Mouse (Mus musculus): Measurements from ENCODE around the gene Exoc3l4. TPM values are rescaled to one million over a fixed set of nuclear protein-coding genes. Genes with fewer than 3 reads are reported as not detected.

The Exoc3l4 gene
- polyA plus RNA-seq, 1 experiment from 2014 or later = 8.0 TPM

- no peak overlapping the region for H3K4me3 ChIP-seq (ENCODE audit: inconsistent target)
- 88% methylated on average over 4 of the region's 4 CpGs for WGBS (ENCODE audit: missing documents)
- no peaks in the 10 kb centered on the region for H3K36me3 ChIP-seq (ENCODE audit: inconsistent target)
- 0 out of 2 replicates have a peak overlapping the region, but pooled peaks have one; percentile 15 for H3K27ac ChIP-seq
- H3K79me2 ChIP-seq (ENCODE audit: inconsistent target) = no peaks in the 10 kb centered on the region
These were observed 29.7 kb upstream of the Exoc3l4 start for GRCm38 (mm10) chr12:111387146-111387545.

- Histone ChIP-seq H3K79me2 (ENCODE audit: inconsistent target) (no peaks in the 10 kb centered on the region), H3K4me3 (ENCODE audit: inconsistent target) (no peak overlapping the region), H3K36me3 (ENCODE audit: inconsistent target) (no peaks in the 10 kb centered on the region), H3K27ac (no peak overlapping the region)
- 87% methylated on average over 6 of the region's 6 CpGs for WGBS (ENCODE audit: missing documents)
These were observed 22.8 kb upstream of the Exoc3l4 start for GRCm38 (mm10) chr12:111394008-111394407.

DNA sequence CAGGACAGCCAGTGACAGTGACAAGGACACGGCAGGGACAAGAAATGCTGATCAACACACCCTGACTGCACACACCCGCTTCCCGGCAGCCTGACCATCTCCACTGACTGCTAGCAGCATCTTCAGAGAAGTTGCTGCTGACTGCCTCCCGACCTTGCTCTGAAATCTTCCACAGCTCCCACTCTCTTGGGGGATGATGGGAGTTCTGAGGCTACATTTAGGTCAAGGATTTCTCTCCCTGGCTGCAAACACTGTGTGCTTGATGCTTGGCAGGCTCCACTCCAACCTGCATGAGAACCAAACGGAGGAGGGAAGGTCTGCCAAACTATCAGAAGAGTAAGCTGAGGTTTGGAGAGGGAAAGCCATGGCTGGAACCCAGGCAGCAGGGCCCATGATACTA lies 19.8 kb upstream of the Exoc3l4 start:
- H3K4me3 ChIP-seq (ENCODE audit: inconsistent target) = no peak overlapping the region
- no peaks in the 10 kb centered on the region for H3K36me3 ChIP-seq (ENCODE audit: inconsistent target)
- no peaks in the 10 kb centered on the region for H3K79me2 ChIP-seq (ENCODE audit: inconsistent target)
- no peak overlapping the region for H3K27ac ChIP-seq
- WGBS (ENCODE audit: missing documents) = 88% methylated on average over 5 of the region's 5 CpGs

DNA sequence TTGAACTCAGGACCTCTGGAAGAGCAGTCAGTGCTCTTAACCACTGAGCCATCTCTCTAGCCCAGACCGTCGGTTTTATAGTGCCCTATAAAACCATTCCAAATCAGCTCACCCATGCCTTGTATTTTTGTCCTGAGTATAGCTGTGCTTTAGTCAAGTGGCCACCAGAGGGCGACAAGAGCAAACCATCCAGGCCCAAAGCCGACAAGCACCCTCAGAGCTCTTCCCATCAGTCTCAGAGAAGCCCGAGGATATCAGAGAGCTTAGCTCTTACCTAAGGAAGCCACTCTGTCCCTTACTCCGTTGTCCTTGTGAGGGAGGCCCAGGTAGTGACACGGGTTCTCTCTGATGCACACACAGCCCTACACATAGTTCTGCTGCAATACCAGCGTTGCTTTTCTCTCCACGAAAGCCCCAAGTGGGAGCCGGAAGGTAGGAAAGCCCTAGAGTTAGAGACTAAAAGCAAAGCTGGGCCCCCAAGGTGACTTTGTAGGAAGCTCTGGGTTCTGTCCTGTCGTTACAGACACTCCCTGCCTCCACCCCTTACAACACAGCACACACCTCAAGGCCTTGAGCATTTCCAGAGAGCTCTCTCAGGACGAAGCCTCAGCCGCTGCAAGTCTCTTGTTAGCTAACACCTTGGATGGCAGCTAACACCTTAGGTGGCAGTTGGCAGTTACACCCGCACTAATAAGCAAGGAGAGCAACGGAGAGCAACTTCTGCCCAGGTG lies 15.2 kb upstream of the Exoc3l4 start:
- Histone ChIP-seq H3K36me3 (ENCODE audit: inconsistent target) (no peaks in the 10 kb centered on the region), H3K79me2 (ENCODE audit: inconsistent target) (no peaks in the 10 kb centered on the region), H3K4me3 (ENCODE audit: inconsistent target) (no peak overlapping the region), H3K27ac (no peak overlapping the region)
- 36% methylated on average over 15 of the region's 15 CpGs for WGBS (ENCODE audit: missing documents)

- no peak overlapping the region for H3K27ac ChIP-seq
- no peaks in the 10 kb centered on the region for H3K36me3 ChIP-seq (ENCODE audit: inconsistent target)
- H3K79me2 ChIP-seq (ENCODE audit: inconsistent target) = no peaks in the 10 kb centered on the region
- WGBS (ENCODE audit: missing documents) = 74% methylated on average over 10 of the region's 10 CpGs
- H3K4me3 ChIP-seq (ENCODE audit: inconsistent target) = no peak overlapping the region
These were observed 11.9 kb upstream of the Exoc3l4 start for GRCm38 (mm10) chr12:111404880-111405279.

- H3K27ac ChIP-seq = no peak within 1 kb of the TSS
- no peaks in the 10 kb centered on the region for H3K79me2 ChIP-seq (ENCODE audit: inconsistent target)
- no peak within 1 kb of the TSS for H3K4me3 ChIP-seq (ENCODE audit: inconsistent target)
- no peaks in the 10 kb centered on the region for H3K36me3 ChIP-seq (ENCODE audit: inconsistent target)
- WGBS (ENCODE audit: missing documents) = 5% methylated on average over 20 of the region's 24 CpGs
These were observed 10.2 kb upstream of the Exoc3l4 start, which contains the start of gene Lbhd2 for GRCm38 (mm10) chr12:111406622-111407021. Gene Lbhd2, plus strand, starts transcription at chr12:111406809.

DNA sequence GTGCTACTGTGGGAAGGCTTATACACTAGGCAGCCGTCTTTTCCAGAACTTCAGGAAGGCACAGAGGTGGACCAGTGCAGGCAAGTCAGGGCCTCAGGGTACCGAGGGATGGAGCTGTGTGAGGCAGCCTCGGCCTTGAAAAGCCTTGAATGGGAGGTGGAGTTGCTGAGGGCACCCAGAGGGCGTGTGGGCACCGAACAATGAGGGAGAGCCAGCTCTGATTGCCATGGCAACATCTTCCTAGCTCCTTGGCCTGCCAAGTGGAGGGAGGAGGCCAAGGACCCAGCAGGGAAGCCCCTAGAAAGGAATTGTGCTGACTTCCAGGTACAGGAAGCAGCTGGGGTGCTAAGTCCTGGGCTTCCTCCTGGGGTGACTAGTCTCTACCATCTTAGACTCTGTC lies 7.2 kb upstream of the Exoc3l4 start:
- no peaks in the 10 kb centered on the region for H3K79me2 ChIP-seq (ENCODE audit: inconsistent target)
- 79% methylated on average over 5 of the region's 5 CpGs for WGBS (ENCODE audit: missing documents)
- H3K36me3 ChIP-seq (ENCODE audit: inconsistent target) = no peaks in the 10 kb centered on the region
- H3K4me3 ChIP-seq (ENCODE audit: inconsistent target) = no peak overlapping the region
- H3K27ac ChIP-seq = no peak overlapping the region

- Histone ChIP-seq H3K27ac (no peak overlapping the region), H3K36me3 (ENCODE audit: inconsistent target) (no peaks in the 10 kb centered on the region), H3K4me3 (ENCODE audit: inconsistent target) (no peak overlapping the region), H3K79me2 (ENCODE audit: inconsistent target) (no peaks in the 10 kb centered on the region)
- 84% methylated on average over 7 of the region's 8 CpGs for WGBS (ENCODE audit: missing documents)
These were observed 5.0 kb upstream of the Exoc3l4 start for GRCm38 (mm10) chr12:111411631-111412355.

DNA sequence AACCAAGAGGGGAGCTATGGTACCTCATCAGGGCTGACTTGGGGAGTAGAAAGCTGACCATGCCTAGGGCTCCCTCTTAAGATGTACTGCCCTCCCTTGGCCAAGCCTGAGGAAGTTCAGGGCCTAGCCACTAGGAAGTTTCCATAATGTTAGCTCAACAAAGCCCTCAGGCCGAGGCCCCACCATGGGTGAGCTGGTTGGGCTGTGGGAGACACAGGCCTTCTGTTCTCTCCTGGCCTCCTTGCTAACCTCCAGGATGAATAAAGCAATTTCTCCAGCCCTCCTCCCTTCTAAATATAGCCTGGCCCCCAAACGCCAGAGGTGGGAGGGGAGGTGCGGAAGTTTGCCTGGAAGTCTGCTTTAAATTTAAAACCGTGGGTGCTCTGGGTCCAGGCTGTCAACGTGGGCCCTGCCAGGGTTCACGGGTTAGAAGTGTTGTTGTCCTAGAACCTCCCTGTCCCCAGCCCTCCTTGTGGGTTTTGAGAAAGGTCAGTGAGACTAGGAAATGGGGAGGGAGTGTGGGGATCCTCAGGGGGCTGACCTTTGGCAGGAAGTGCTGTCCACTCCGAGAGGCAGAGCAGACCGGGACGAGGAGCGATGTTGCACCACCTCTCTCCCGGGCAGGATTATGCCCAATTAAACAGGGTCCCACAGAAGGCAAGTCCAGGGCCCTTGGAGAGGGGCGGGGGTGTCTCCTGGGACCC lies 4.1 kb upstream of the Exoc3l4 start:
- no peaks in the 10 kb centered on the region for H3K36me3 ChIP-seq (ENCODE audit: inconsistent target)
- no peaks in the 10 kb centered on the region for H3K79me2 ChIP-seq (ENCODE audit: inconsistent target)
- H3K27ac ChIP-seq = no peak overlapping the region
- WGBS (ENCODE audit: missing documents) = 58% methylated on average over 12 of the region's 12 CpGs
- H3K4me3 ChIP-seq (ENCODE audit: inconsistent target) = no peak overlapping the region

DNA sequence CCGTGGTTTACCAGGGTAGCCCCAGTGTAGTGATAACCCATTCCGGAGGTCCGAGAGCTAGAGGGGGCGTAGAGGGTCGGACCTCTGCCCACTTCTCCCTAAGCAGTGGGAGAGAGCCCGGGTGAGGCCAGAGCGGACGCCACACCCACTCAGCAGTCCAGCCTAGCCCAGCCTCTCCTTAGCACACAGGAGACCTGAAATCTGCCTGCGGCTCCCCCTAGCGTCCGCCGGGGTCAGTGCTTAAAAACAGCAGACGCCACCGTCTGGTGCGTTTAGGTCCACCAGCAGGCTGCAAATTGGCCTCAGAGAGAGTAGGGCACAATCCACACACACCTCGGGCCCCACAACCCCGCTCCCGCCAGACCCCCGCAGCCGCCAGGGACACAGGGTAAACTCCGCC lies 3.5 kb upstream of the Exoc3l4 start:
- no peak overlapping the region for H3K27ac ChIP-seq
- H3K36me3 ChIP-seq (ENCODE audit: inconsistent target) = no peaks in the 10 kb centered on the region
- no peaks in the 10 kb centered on the region for H3K79me2 ChIP-seq (ENCODE audit: inconsistent target)
- no peak overlapping the region for H3K4me3 ChIP-seq (ENCODE audit: inconsistent target)
- 4% methylated on average over 21 of the region's 21 CpGs for whole genome bisulfite sequencing (ENCODE audit: missing documents)

DNA sequence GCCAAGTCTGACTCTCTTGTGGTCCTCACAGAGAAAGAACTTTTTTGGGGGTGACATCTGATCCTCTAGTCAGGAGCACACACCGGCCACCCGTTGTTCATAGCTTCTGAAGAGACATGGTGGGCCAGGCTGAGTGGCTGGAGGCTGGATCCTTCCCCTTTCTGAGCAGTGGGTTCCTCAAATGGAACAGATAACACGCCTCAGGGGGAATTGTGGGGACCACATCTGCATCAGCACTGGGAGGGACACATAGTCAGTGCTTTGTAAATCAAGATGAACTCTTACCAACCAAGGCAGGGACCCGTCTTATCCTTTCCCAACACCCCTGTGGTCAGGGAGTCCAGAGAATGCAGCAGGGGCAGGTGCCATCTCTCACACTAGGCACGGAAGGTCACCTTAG lies 3.1 kb downstream of the Exoc3l4 start:
- 45% methylated on average over 5 of the region's 5 CpGs for WGBS (ENCODE audit: missing documents)
- Histone ChIP-seq H3K36me3 (ENCODE audit: inconsistent target) (no peaks in the 10 kb centered on the region), H3K79me2 (ENCODE audit: inconsistent target) (no peaks in the 10 kb centered on the region), H3K4me3 (ENCODE audit: inconsistent target) (no peak overlapping the region), H3K27ac (no peak overlapping the region)

- Histone ChIP-seq H3K27ac (no peak overlapping the region), H3K79me2 (ENCODE audit: inconsistent target) (no peaks in the 10 kb centered on the region), H3K4me3 (ENCODE audit: inconsistent target) (no peak overlapping the region), H3K36me3 (ENCODE audit: inconsistent target) (no peaks in the 10 kb centered on the region)
- 60% methylated on average over 7 of the region's 7 CpGs for WGBS (ENCODE audit: missing documents)
These were observed 4.3 kb downstream of the Exoc3l4 start for GRCm38 (mm10) chr12:111420946-111421709.

GRCm38 (mm10) chr12:111422852-111423251 lies 6.0 kb downstream of the Exoc3l4 start:
- no peaks in the 10 kb centered on the region for H3K36me3 ChIP-seq (ENCODE audit: inconsistent target)
- H3K27ac ChIP-seq = no peak overlapping the region
- WGBS (ENCODE audit: missing documents) = 79% methylated on average over 5 of the region's 5 CpGs
- no peak overlapping the region for H3K4me3 ChIP-seq (ENCODE audit: inconsistent target)
- H3K79me2 ChIP-seq (ENCODE audit: inconsistent target) = no peaks in the 10 kb centered on the region

GRCm38 (mm10) chr12:111423570-111424129 lies 6.8 kb downstream of the Exoc3l4 start:
- Histone ChIP-seq H3K79me2 (ENCODE audit: inconsistent target) (no peaks in the 10 kb centered on the region), H3K36me3 (ENCODE audit: inconsistent target) (no peaks in the 10 kb centered on the region), H3K27ac (no peak overlapping the region), H3K4me3 (ENCODE audit: inconsistent target) (no peak overlapping the region)
- 20% methylated on average over 43 of the region's 43 CpGs for WGBS (ENCODE audit: missing documents)

Measured in macrophage (primary cell).